Mouse (Mus musculus) ES-E14 (cell line): Measurements from ENCODE around the gene Scgb3a1.

Experiments used
- CHD2 ChIP-seq: IDR thresholded peaks from 2 replicates; pipeline ENCODE4 v1.6.1; 2014; ENCODE audit warnings: mild to moderate bottlenecking, low read depth, low read length, inconsistent platforms
- HCFC1 ChIP-seq: IDR thresholded peaks from 2 replicates; pipeline ENCODE4 v1.6.1; 2012; ENCODE audit warnings: low read length, inconsistent platforms, borderline replicate concordance; ENCODE audit not compliant: insufficient read depth
- MAFK ChIP-seq: IDR thresholded peaks from 2 replicates; pipeline ENCODE4 v1.6.1; 2014; ENCODE audit warnings: mild to moderate bottlenecking, low read depth, low read length, inconsistent platforms; ENCODE audit not compliant: insufficient read depth
- ZC3H11A ChIP-seq: IDR thresholded peaks from 2 replicates; pipeline ENCODE4 v1.6.1; 2012; ENCODE audit warnings: low read depth, mild to moderate bottlenecking, inconsistent platforms, low read length, borderline replicate concordance
- ZNF384 ChIP-seq: IDR thresholded peaks from 2 replicates; pipeline ENCODE4 v1.6.1; 2012; ENCODE audit warnings: low read depth, low read length, inconsistent platforms

GRCm38 (mm10) chr11:49632256-49632655 is 31.2 kb upstream of the Scgb3a1 start:
- TF ChIP-seq ZNF384 (no peak), CHD2 (no peak), ZC3H11A (no peak), HCFC1 (no peak), MAFK (no peak)
